Mouse (Mus musculus): ENCODE data around the gene Csde1.

The Csde1 gene

GRCm38 (mm10) chr3:103020249-103020942 lies at the start of gene Csde1:
TSS of gene Csde1 (plus strand) at chr3:103020426.
- peak; percentile 98 for DNase-seq

GRCm38 (mm10) chr3:102970508-102970907 lies 49.7 kb upstream of the Csde1 start:
- no peak for DNase-seq

GRCm38 (mm10) chr3:102976906-102977305 lies 43.3 kb upstream of the Csde1 start:
- no peak for DNase-seq

GRCm38 (mm10) chr3:102979550-102980348 lies 40.5 kb upstream of the Csde1 start:
- no peak for DNase-seq

- DNase-seq: no peak
These were observed 39.9 kb upstream of the Csde1 start for GRCm38 (mm10) chr3:102980349-102980736.

- no peak for DNase-seq
These were observed 29.2 kb upstream of the Csde1 start for GRCm38 (mm10) chr3:102991041-102991440.

- no peak for DNase-seq
These were observed 27.3 kb upstream of the Csde1 start for GRCm38 (mm10) chr3:102992936-102993335.

GRCm38 (mm10) chr3:102995233-102995604 lies 25.0 kb upstream of the Csde1 start:
- DNase-seq: no peak

GRCm38 (mm10) chr3:102995605-102996321 lies 24.5 kb upstream of the Csde1 start, which contains the start of gene Sike1:
TSS of gene Sike1 (plus strand) at chr3:102995708.
- peak; percentile 92 for DNase-seq

- DNase-seq: no peak
These were observed 23.2 kb upstream of the Csde1 start for GRCm38 (mm10) chr3:102997036-102997435.

- DNase-seq: no peak
These were observed 22.6 kb upstream of the Csde1 start for GRCm38 (mm10) chr3:102997591-102997990.

GRCm38 (mm10) chr3:103001595-103001994 lies 18.6 kb upstream of the Csde1 start:
- DNase-seq: no peak

GRCm38 (mm10) chr3:103017350-103017749 lies 2.9 kb upstream of the Csde1 start:
- no peak for DNase-seq

GRCm38 (mm10) chr3:103019462-103019861 lies 764 bp upstream of the Csde1 start:
- no peak for DNase-seq

GRCm38 (mm10) chr3:103020943-103021638 lies 865 bp downstream of the Csde1 start:
- peak; percentile 92 for DNase-seq

GRCm38 (mm10) chr3:103026174-103026573 lies 5.9 kb downstream of the Csde1 start:
- DNase-seq: no peak

- no peak for DNase-seq
These were observed 20.1 kb downstream of the Csde1 start for GRCm38 (mm10) chr3:103040285-103040684.

GRCm38 (mm10) chr3:103040861-103041379 lies 20.7 kb downstream of the Csde1 start:
- DNase-seq: no peak

GRCm38 (mm10) chr3:103056016-103056595 lies 35.9 kb downstream of the Csde1 start:
- DNase-seq: no peak

GRCm38 (mm10) chr3:103057752-103058151 lies 37.5 kb downstream of the Csde1 start:
- no peak for DNase-seq

GRCm38 (mm10) chr3:103058207-103059157 lies 38.3 kb downstream of the Csde1 start, which contains the start of gene Nras:
TSS of gene Nras (plus strand) at chr3:103058285.
- peak; percentile 90 for DNase-seq

Measured in layer of hippocampus, adult 9-11 months (tissue).